Mouse (Mus musculus): Measurements from ENCODE around the gene Ptn. TPM values are rescaled to one million over a fixed set of nuclear protein-coding genes. Genes with fewer than 3 reads are reported as not detected.

Ptn gene
- polyA plus RNA-seq, 1 experiment from 2014 or later: 596 TPM

GRCm38 (mm10) chr6:36810448-36810847 is 428 bp upstream of the Ptn start:
- peak overlapping the region; percentile 95; the same call in 1 of the 2 replicates for H3K27ac ChIP-seq (replicated peaks; ENCODE audit: low read depth, low read length)
- ATAC-seq (replicated peaks; ENCODE audit: insufficient number of reproducible peaks, low FRiP score, low TSS enrichment, low read depth) (no peak), DNase-seq (ENCODE audit: low spot score) (peak; percentile 48)
- WGBS: 14% methylated on average over 5 of the region's 5 CpGs
- peak overlapping the region; percentile 71 for H3K4me3 ChIP-seq (ENCODE audit: low read depth, low read length)
- no peaks in the 10 kb centered on the region for H3K9me3 ChIP-seq (replicated peaks; ENCODE audit: control insufficient read depth, low read length)
- no peaks in the 10 kb centered on the region for H3K27me3 ChIP-seq (ENCODE audit: control insufficient read depth, insufficient read depth, low read length)
- H3K36me3 ChIP-seq (replicated peaks; ENCODE audit: control insufficient read depth, insufficient read depth, low read depth, low read length): peaks cover 6% of the 10 kb centered on the region
- H3K9ac ChIP-seq (replicated peaks; ENCODE audit: low read length): peak overlapping the region; percentile 92
- no peaks in the 10 kb centered on the region; the same call in 1 of the 2 replicates for H3K4me1 ChIP-seq (ENCODE audit: control insufficient read depth, insufficient read depth, low read length)
- peak overlapping the region; percentile 71 for H3K4me2 ChIP-seq (ENCODE audit: low read depth, low read length)

GRCm38 (mm10) chr6:36809311-36809726 is 701 bp downstream of the Ptn start:
- ATAC-seq (replicated peaks; ENCODE audit: insufficient number of reproducible peaks, low FRiP score, low TSS enrichment, low read depth) (peak; percentile 73), DNase-seq (ENCODE audit: low spot score) (peak; percentile 73)
- Histone ChIP-seq H3K9ac (replicated peaks; ENCODE audit: low read length) (peak overlapping the region; percentile 92), H3K4me3 (ENCODE audit: low read depth, low read length) (peak overlapping the region; percentile 71), H3K4me1 (ENCODE audit: control insufficient read depth, insufficient read depth, low read length) (no peaks in the 10 kb centered on the region; the same call in 1 of the 2 replicates), H3K27ac (replicated peaks; ENCODE audit: low read depth, low read length) (peak overlapping the region; percentile 95), H3K9me3 (replicated peaks; ENCODE audit: control insufficient read depth, low read length) (no peaks in the 10 kb centered on the region), H3K27me3 (ENCODE audit: control insufficient read depth, insufficient read depth, low read length) (no peaks in the 10 kb centered on the region), H3K36me3 (replicated peaks; ENCODE audit: control insufficient read depth, insufficient read depth, low read depth, low read length) (peaks cover 6% of the 10 kb centered on the region), H3K4me2 (ENCODE audit: low read depth, low read length) (peak overlapping the region; percentile 71)
- 1% methylated on average over 7 of the region's 7 CpGs for WGBS

GRCm38 (mm10) chr6:36808306-36809058 is 1.5 kb downstream of the Ptn start:
- ATAC-seq (replicated peaks; ENCODE audit: insufficient number of reproducible peaks, low FRiP score, low TSS enrichment, low read depth) (no peak), DNase-seq (ENCODE audit: low spot score) (peak; percentile 41)
- peak overlapping the region; percentile 92 for H3K9ac ChIP-seq (replicated peaks; ENCODE audit: low read length)
- H3K4me1 ChIP-seq (ENCODE audit: control insufficient read depth, insufficient read depth, low read length): no peaks in the 10 kb centered on the region; the same call in 1 of the 2 replicates
- peak overlapping the region; percentile 71 for H3K4me3 ChIP-seq (ENCODE audit: low read depth, low read length)
- H3K36me3 ChIP-seq (replicated peaks; ENCODE audit: control insufficient read depth, insufficient read depth, low read depth, low read length): peaks cover 8% of the 10 kb centered on the region
- peak overlapping the region; percentile 71 for H3K4me2 ChIP-seq (ENCODE audit: low read depth, low read length)
- WGBS: 28% methylated on average over 7 of the region's 7 CpGs
- H3K9me3 ChIP-seq (replicated peaks; ENCODE audit: control insufficient read depth, low read length): no peaks in the 10 kb centered on the region
- peak overlapping the region; percentile 95 for H3K27ac ChIP-seq (replicated peaks; ENCODE audit: low read depth, low read length)
- H3K27me3 ChIP-seq (ENCODE audit: control insufficient read depth, insufficient read depth, low read length): no peaks in the 10 kb centered on the region

GRCm38 (mm10) chr6:36806906-36807305 is 3.1 kb downstream of the Ptn start:
- H3K9ac ChIP-seq (replicated peaks; ENCODE audit: low read length): no peak overlapping the region
- no peaks in the 10 kb centered on the region for H3K9me3 ChIP-seq (replicated peaks; ENCODE audit: control insufficient read depth, low read length)
- H3K27ac ChIP-seq (replicated peaks; ENCODE audit: low read depth, low read length): no peak overlapping the region
- WGBS: 89% methylated on average over 6 of the region's 6 CpGs
- H3K4me3 ChIP-seq (ENCODE audit: low read depth, low read length): 0 out of 2 replicates have a peak overlapping the region, but pooled peaks have one; percentile 1
- no peak for DNase-seq (ENCODE audit: low spot score)
- no peaks in the 10 kb centered on the region for H3K27me3 ChIP-seq (ENCODE audit: control insufficient read depth, insufficient read depth, low read length)
- peaks cover 8% of the 10 kb centered on the region for H3K36me3 ChIP-seq (replicated peaks; ENCODE audit: control insufficient read depth, insufficient read depth, low read depth, low read length)
- peak overlapping the region; percentile 13 for H3K4me2 ChIP-seq (ENCODE audit: low read depth, low read length)
- no peaks in the 10 kb centered on the region; the same call in 1 of the 2 replicates for H3K4me1 ChIP-seq (ENCODE audit: control insufficient read depth, insufficient read depth, low read length)
- no peak for ATAC-seq (replicated peaks; ENCODE audit: insufficient number of reproducible peaks, low FRiP score, low TSS enrichment, low read depth)

GRCm38 (mm10) chr6:36800309-36800946 is 9.6 kb downstream of the Ptn start:
- Histone ChIP-seq H3K9me3 (replicated peaks; ENCODE audit: control insufficient read depth, low read length) (no peaks in the 10 kb centered on the region), H3K9ac (replicated peaks; ENCODE audit: low read length) (no peak overlapping the region), H3K4me1 (ENCODE audit: control insufficient read depth, insufficient read depth, low read length) (no peaks in the 10 kb centered on the region), H3K27me3 (ENCODE audit: control insufficient read depth, insufficient read depth, low read length) (no peaks in the 10 kb centered on the region), H3K4me3 (ENCODE audit: low read depth, low read length) (no peak overlapping the region), H3K27ac (replicated peaks; ENCODE audit: low read depth, low read length) (no peak overlapping the region), H3K36me3 (replicated peaks; ENCODE audit: control insufficient read depth, insufficient read depth, low read depth, low read length) (peaks cover 2% of the 10 kb centered on the region), H3K4me2 (ENCODE audit: low read depth, low read length) (no peak overlapping the region)
- DNase-seq (ENCODE audit: low spot score) (no peak), ATAC-seq (replicated peaks; ENCODE audit: insufficient number of reproducible peaks, low FRiP score, low TSS enrichment, low read depth) (no peak)
- WGBS: 86% methylated on average over 5 of the region's 5 CpGs

GRCm38 (mm10) chr6:36797066-36797655 is 12.9 kb downstream of the Ptn start:
- H3K36me3 ChIP-seq (replicated peaks; ENCODE audit: control insufficient read depth, insufficient read depth, low read depth, low read length): no peaks in the 10 kb centered on the region; the same call in none of the 2 replicates
- H3K27ac ChIP-seq (replicated peaks; ENCODE audit: low read depth, low read length): no peak overlapping the region
- no peak overlapping the region for H3K4me3 ChIP-seq (ENCODE audit: low read depth, low read length)
- no peaks in the 10 kb centered on the region for H3K27me3 ChIP-seq (ENCODE audit: control insufficient read depth, insufficient read depth, low read length)
- DNase-seq (ENCODE audit: low spot score): no peak
- H3K9me3 ChIP-seq (replicated peaks; ENCODE audit: control insufficient read depth, low read length): no peaks in the 10 kb centered on the region
- no peak overlapping the region for H3K9ac ChIP-seq (replicated peaks; ENCODE audit: low read length)
- no peak overlapping the region for H3K4me2 ChIP-seq (ENCODE audit: low read depth, low read length)
- no peaks in the 10 kb centered on the region for H3K4me1 ChIP-seq (ENCODE audit: control insufficient read depth, insufficient read depth, low read length)
- WGBS: 26% methylated on average over 3 of the region's 3 CpGs
- ATAC-seq (replicated peaks; ENCODE audit: insufficient number of reproducible peaks, low FRiP score, low TSS enrichment, low read depth): no peak

- Histone ChIP-seq H3K4me2 (ENCODE audit: low read depth, low read length) (no peak overlapping the region), H3K4me1 (ENCODE audit: control insufficient read depth, insufficient read depth, low read length) (no peaks in the 10 kb centered on the region), H3K36me3 (replicated peaks; ENCODE audit: control insufficient read depth, insufficient read depth, low read depth, low read length) (no peaks in the 10 kb centered on the region), H3K27me3 (ENCODE audit: control insufficient read depth, insufficient read depth, low read length) (no peaks in the 10 kb centered on the region), H3K4me3 (ENCODE audit: low read depth, low read length) (no peak overlapping the region), H3K9me3 (replicated peaks; ENCODE audit: control insufficient read depth, low read length) (no peaks in the 10 kb centered on the region), H3K9ac (replicated peaks; ENCODE audit: low read length) (no peak overlapping the region), H3K27ac (replicated peaks; ENCODE audit: low read depth, low read length) (no peak overlapping the region)
- DNase-seq (ENCODE audit: low spot score) (no peak), ATAC-seq (replicated peaks; ENCODE audit: insufficient number of reproducible peaks, low FRiP score, low TSS enrichment, low read depth) (no peak)
- WGBS: 72% methylated on average over 4 of the region's 4 CpGs
These were observed 15.5 kb downstream of the Ptn start for GRCm38 (mm10) chr6:36794535-36794934.

- no peak overlapping the region for H3K4me3 ChIP-seq (ENCODE audit: low read depth, low read length)
- H3K27ac ChIP-seq (replicated peaks; ENCODE audit: low read depth, low read length): no peak overlapping the region
- 80% methylated on average over 5 of the region's 5 CpGs for WGBS
- no peaks in the 10 kb centered on the region for H3K4me1 ChIP-seq (ENCODE audit: control insufficient read depth, insufficient read depth, low read length)
- H3K9me3 ChIP-seq (replicated peaks; ENCODE audit: control insufficient read depth, low read length): no peaks in the 10 kb centered on the region
- DNase-seq (ENCODE audit: low spot score) (no peak), ATAC-seq (replicated peaks; ENCODE audit: insufficient number of reproducible peaks, low FRiP score, low TSS enrichment, low read depth) (no peak)
- no peak overlapping the region for H3K9ac ChIP-seq (replicated peaks; ENCODE audit: low read length)
- H3K4me2 ChIP-seq (ENCODE audit: low read depth, low read length): no peak overlapping the region
- H3K27me3 ChIP-seq (ENCODE audit: control insufficient read depth, insufficient read depth, low read length): no peaks in the 10 kb centered on the region
- no peaks in the 10 kb centered on the region for H3K36me3 ChIP-seq (replicated peaks; ENCODE audit: control insufficient read depth, insufficient read depth, low read depth, low read length)
These were observed 16.2 kb downstream of the Ptn start for GRCm38 (mm10) chr6:36793775-36794174.
